Mouse (Mus musculus) T-helper 2 cell (primary cell): ENCODE measurements around the gene Itga8.

Source experiments
- in situ Hi-C: fragments of 300-600 bp; cut with MboI, MseI; formaldehyde crosslinking; loops from one replicate; pipeline ENCODE4 v1.15.1; 2025; ENCODE audit warnings: high pct_unique_total_duplicates

The Itga8 gene

GRCm38 (mm10) chr2:12294060-12294459 lies 7.7 kb downstream of the Itga8 start:
- in situ Hi-C loops, result no loop called here

DNA sequence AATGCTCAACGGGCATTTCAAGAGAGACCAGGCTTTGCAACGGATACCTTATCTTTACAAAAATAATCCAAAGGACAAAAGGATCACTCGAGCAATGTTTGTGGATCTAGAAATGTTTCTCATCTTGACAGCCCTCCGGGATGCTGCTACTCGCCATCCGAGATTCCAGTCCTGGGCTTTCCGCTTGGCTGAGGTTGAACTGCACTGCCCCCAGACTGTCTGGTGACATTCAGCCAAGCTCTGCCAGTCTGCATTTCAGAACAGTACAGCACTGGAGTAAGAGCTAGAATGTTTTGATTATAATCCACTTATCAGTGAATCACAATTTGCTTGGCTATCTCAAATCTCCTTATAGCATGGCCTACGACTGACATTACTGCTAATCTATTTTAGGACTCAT lies 8.3 kb downstream of the Itga8 start:
- in situ Hi-C loops, result no loop called here

- in situ Hi-C loops, result no loop called here
Observed at GRCm38 (mm10) chr2:12292023-12292820, 9.5 kb downstream of the Itga8 start.

DNA sequence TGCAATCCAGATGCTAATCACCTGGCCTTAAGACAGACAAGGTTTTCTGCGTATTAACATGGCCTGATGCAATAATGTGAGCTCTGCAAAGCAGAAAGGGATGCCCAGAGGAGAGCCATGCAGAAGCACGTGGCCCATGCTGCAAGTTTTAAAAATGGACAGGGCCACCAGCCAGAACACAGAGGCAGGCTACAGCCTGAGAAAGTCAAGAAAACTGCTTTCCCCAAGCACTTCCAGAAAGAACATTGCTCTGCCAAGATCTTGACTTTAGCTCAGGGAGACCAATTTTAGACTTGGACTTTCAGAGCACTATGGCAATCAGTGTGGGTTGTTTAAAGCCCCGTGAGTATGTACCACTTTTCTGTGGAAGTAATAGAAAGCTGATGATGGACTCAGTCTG lies 11.5 kb downstream of the Itga8 start:
- in situ Hi-C loops, result no loop called here

DNA sequence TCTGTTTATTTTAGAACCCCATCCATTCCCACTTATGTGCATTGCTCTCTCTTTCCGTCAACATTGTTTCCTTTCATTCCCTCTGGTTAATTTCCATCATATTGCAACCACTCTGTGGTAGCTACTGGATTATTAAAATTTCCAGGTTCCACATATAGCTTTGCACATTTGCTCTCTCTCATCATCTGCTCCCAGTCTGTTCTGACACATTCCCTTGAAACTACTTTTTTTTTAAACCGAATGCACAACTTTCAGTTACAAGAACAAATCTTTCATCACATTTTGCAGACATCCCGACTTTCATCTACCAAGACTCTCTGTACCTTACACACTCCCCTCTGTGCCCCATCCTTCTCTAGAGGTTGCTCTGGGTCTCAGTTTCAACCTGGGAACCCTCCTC lies 13.9 kb downstream of the Itga8 start:
- in situ Hi-C loops, result no loop called here

GRCm38 (mm10) chr2:12280664-12281063 lies 21.1 kb downstream of the Itga8 start:
- in situ Hi-C loops, result no loop called here

GRCm38 (mm10) chr2:12279070-12279612 lies 22.6 kb downstream of the Itga8 start:
- in situ Hi-C loops, result no loop called here

GRCm38 (mm10) chr2:12256635-12257317 lies 44.9 kb downstream of the Itga8 start:
- in situ Hi-C loops, result no loop called here

- in situ Hi-C loops, result no loop called here
Observed at GRCm38 (mm10) chr2:12255901-12256300, 45.8 kb downstream of the Itga8 start.

GRCm38 (mm10) chr2:12235345-12235744 lies 66.4 kb downstream of the Itga8 start:
- in situ Hi-C loops, result no loop called here

GRCm38 (mm10) chr2:12229721-12230120 lies 72.0 kb downstream of the Itga8 start:
- in situ Hi-C loops, result no loop called here

GRCm38 (mm10) chr2:12228335-12228734 lies 73.4 kb downstream of the Itga8 start:
- in situ Hi-C loops, result no loop called here

GRCm38 (mm10) chr2:12227243-12227642 lies 74.5 kb downstream of the Itga8 start:
- in situ Hi-C loops, result no loop called here

DNA sequence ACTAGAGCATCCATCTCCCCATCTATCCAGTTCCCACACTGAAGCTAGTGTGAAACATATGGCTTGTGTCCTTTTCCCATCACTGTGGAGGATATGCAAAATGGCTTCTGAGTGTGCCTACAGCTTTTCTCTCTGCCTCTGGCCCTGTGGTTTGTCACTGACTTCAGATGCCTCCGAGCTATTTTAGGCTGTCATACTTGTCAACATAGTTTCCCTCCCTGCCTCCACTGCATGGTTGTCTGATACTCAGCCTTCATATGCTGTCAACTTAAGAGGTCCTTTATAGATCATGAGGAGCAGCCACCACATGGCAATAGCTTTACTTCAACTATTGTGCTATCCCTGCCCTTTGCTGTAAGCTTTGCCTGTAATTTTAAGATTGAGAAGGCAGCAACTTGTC lies 75.4 kb downstream of the Itga8 start:
- in situ Hi-C loops, result no loop called here

GRCm38 (mm10) chr2:12221671-12222070 lies 80.1 kb downstream of the Itga8 start:
- in situ Hi-C loops, result no loop called here

DNA sequence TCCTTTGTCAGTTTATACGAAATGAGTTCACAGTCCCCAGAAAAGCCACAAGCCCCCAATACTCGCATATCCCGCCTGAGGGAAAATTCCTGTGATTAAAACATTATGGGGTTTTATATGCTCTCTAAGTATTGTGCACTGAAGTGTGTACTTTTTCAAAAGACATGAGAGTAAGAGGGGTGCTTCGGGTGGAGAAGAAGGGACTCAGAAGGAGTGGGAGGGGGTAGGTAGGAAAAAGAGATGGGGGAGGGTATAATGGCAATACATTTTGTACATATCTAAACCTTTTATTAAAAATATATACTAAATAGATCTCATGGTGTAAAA lies 88.3 kb downstream of the Itga8 start:
- in situ Hi-C loops, result no loop called here

- in situ Hi-C loops, result no loop called here
Observed at GRCm38 (mm10) chr2:12212662-12213463, 88.9 kb downstream of the Itga8 start.

DNA sequence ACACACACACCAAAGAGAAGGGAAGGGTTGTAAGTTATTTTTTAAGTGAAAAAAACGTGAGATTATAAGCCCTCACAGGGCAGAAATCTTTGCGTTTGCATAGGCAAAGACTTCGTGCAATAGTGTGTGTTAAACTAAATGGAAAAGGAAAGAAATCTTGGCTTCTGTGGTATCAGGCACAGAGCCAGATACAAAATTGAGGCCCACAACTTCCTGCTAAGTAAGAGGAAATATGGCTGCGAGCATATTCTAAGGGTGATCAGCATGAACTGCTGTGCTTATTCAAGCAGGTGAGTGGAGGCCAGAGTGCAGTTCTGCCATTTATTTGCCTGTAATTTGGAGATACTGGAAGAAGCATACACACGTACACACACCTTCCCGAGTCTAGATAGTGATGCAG lies 93.6 kb downstream of the Itga8 start:
- in situ Hi-C loops, result no loop called here

DNA sequence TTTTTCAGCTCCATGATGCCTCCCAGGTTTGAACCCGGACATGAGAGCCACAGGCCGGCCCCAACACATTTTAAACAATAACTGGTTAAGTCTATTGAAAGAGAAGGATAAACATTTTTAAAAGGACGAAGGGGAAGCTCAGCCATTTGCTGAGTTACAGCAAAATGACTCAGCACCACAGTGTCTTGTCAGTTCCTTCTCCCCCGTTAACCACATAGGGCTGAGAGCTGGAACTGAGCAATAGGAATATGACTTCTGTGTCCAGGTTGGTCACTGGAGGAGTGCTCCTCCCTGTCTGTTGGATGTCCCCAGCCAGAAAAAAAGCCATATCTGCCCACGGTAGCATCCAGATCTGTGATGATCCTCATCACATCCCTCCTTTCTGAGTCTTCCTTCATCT lies 95.4 kb downstream of the Itga8 start:
- in situ Hi-C loops, result no loop called here

GRCm38 (mm10) chr2:12205875-12206274 lies 95.8 kb downstream of the Itga8 start:
- in situ Hi-C loops, result no loop called here

DNA sequence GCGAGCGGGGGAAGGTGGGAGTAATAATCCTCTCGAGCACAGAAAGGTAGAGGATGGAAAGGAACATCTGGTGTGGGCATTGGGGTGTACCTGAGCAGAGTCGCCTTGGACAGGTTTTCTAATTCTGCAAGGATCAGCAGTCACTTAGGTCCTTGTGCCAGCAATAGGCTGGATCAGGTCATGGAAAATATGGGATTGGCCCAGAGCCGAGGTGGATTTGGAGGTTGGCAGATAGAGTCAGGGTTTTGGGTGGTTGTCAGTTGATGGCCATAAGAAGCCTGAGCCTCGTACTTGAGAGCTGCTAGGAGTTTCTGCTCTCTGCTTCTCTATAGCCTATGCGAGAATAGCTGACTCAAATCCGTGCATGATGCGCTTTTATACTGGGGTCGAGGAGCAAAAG lies 98.5 kb downstream of the Itga8 start:
- in situ Hi-C loops, result no loop called here

- in situ Hi-C loops, result no loop called here
Observed at GRCm38 (mm10) chr2:12198699-12199098, 103.0 kb downstream of the Itga8 start.
